Mouse (Mus musculus) ES-Bruce4 (cell line): ENCODE measurements around the gene Tmem161a.

Experiments used
- EP300 ChIP-seq: IDR thresholded peaks from 2 replicates; pipeline ENCODE4 v1.6.1; 2011; ENCODE audit warnings: low read depth, low read length; ENCODE audit not compliant: insufficient read depth
- POLR2A ChIP-seq: IDR thresholded peaks from one replicate; pipeline ENCODE4 v1.8.1; 2011; ENCODE audit warnings: low read length; ENCODE audit not compliant: insufficient read depth

GRCm38 (mm10) chr8:70170748-70171147 lies 1.4 kb upstream of the Tmem161a start:
- TF ChIP-seq POLR2A (no peak), EP300 (no peak)
